Mouse (Mus musculus): ENCODE measurements around the gene Pank3. TPM values are rescaled to one million over a fixed set of nuclear protein-coding genes. Genes with fewer than 3 reads are reported as not detected.

Gene Pank3
- total RNA-seq, 1 experiment, result 27.0 TPM

DNA sequence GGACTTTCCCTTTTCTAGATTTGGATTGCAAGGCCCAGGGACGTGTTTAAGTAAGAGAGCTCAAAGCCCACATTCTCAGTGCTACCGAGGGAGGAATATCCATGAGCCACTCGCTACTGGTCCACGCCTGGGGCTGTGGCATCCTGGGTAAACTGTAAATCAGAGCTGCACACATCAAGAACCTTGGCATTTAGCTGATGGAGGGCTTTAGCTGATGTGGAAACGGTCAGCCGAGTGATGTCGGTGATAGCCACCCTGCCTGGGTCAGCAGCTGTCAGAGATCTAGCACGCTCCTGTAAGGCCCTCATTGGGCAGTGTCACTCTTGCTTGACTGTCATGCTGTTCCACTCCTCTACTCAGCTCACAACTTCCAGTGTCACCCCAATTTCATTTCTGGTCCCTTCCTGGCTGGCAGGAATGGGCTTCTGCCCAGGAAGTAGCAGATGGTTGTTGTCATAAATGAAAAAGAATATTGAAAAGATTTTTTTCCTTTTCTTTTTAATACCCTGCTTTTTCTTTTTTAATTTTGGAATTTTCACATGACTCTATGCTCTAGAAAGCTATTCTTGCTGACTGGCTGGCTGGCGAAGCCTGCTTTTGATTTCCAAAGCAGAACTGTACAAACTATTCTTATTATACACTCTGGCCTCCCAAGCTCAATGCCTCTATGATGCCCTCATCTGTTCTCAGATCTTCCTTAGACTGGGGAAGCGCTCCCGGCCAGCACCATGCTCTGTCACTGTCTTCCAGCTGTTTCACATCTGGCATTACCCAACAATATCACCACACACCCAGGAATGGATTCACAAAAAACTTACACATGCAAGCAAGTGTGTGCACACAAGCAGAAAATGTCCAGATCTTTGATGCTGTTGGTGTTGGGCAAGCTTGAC is 12.6 kb upstream of the Pank3 start:
- DNase-seq (ENCODE audit: low read depth, low spot score), result no peak
- Histone ChIP-seq H3K9ac (ENCODE audit: insufficient read depth, low read depth, low read length, poor library complexity, severe bottlenecking) (no peak overlapping the region), H3K9me3 (ENCODE audit: control insufficient read depth, insufficient read depth, low read depth, low read length) (no peaks in the 10 kb centered on the region), H3K4me3 (ENCODE audit: insufficient read depth in 1 of 2, low read depth in 1 of 2, low read length in 2 of 2, poor library complexity in 1 of 2, severe bottlenecking in 1 of 2) (no peak overlapping the region), H3K36me3 (ENCODE audit: control insufficient read depth, insufficient read depth, low read length, poor library complexity, severe bottlenecking) (no peaks in the 10 kb centered on the region), H3K4me1 (ENCODE audit: control insufficient read depth in 2 of 2, insufficient read depth in 2 of 2, low read length in 2 of 2, poor library complexity in 1 of 2) (peaks cover 0 to 4% of the 10 kb centered on the region in 2 experiments; a peak in 1 of 4 replicates), H3K27ac (ENCODE audit: insufficient read depth, low read depth, low read length, poor library complexity, severe bottlenecking) (no peak overlapping the region)
- in situ Hi-C loops (cut with MboI; ENCODE audit: low sequenced_read_pairs in 2 of 2, unreplicated experiment in 2 of 2), result no loop called here
- TF ChIP-seq CHD2 (IDR thresholded peaks at IDR 0.05; ENCODE audit: low read depth, low read length), result no peak

DNA sequence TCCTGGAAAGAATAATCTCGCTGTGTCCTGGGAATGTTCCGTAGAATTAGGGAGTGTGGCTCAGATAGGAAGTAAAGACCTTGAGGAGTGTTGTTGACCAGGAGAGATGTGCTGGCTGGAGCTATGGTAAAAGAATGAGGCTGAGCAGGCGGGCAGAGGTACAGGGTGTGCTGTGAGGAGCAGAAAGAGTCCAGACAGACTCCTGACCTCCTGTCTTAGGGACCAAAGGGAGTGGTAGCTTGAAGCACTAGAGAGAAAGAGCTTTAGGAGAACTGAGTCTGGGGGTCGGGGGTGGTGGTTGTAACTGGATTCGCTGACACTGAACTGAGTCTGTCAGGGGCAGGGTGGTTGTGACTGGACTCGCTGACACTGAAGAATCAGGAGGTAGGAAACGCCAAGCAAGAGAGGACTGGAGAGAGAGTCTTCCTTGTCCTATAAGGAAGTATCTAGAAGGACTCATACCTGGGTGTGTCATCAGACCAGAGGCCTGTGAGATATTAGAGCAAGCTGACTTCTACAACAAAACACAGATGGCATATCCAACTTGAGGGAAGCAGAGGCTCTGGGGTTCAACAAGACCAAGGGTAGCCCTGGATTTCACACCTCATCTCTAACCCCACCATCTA is 9.2 kb upstream of the Pank3 start:
- no peak for TF ChIP-seq ZNF384 (IDR thresholded peaks at IDR 0.05; ENCODE audit: low read depth, low read length)
- TF ChIP-seq HCFC1 (IDR thresholded peaks at IDR 0.05; ENCODE audit: borderline replicate concordance, insufficient read depth, low read length), result no peak
- no peak for TF ChIP-seq CHD2 (IDR thresholded peaks at IDR 0.05; ENCODE audit: low read depth, low read length)
- TF ChIP-seq ZC3H11A (IDR thresholded peaks at IDR 0.05; ENCODE audit: borderline replicate concordance, low read depth, low read length), result no peak
- no peak for TF ChIP-seq MAFK (IDR thresholded peaks at IDR 0.05; ENCODE audit: insufficient read depth, low read depth, low read length)
- Histone ChIP-seq H3K9me3 (ENCODE audit: control insufficient read depth, insufficient read depth, low read depth, low read length) (no peaks in the 10 kb centered on the region), H3K4me1 (ENCODE audit: control insufficient read depth in 2 of 2, insufficient read depth in 2 of 2, low read length in 2 of 2, poor library complexity in 1 of 2) (peaks cover 0 to 4% of the 10 kb centered on the region in 2 experiments; a peak in 1 of 4 replicates), H3K4me3 (ENCODE audit: insufficient read depth in 1 of 2, low read depth in 1 of 2, low read length in 2 of 2, poor library complexity in 1 of 2, severe bottlenecking in 1 of 2) (no peak overlapping the region), H3K9ac (ENCODE audit: insufficient read depth, low read depth, low read length, poor library complexity, severe bottlenecking) (no peak overlapping the region), H3K27ac (ENCODE audit: insufficient read depth, low read depth, low read length, poor library complexity, severe bottlenecking) (no peak overlapping the region), H3K36me3 (ENCODE audit: control insufficient read depth, insufficient read depth, low read length, poor library complexity, severe bottlenecking) (no peaks in the 10 kb centered on the region)
- in situ Hi-C loops (cut with MboI; ENCODE audit: low sequenced_read_pairs in 2 of 2, unreplicated experiment in 2 of 2), result no loop called here
- no peak for DNase-seq (ENCODE audit: low read depth, low spot score)

DNA sequence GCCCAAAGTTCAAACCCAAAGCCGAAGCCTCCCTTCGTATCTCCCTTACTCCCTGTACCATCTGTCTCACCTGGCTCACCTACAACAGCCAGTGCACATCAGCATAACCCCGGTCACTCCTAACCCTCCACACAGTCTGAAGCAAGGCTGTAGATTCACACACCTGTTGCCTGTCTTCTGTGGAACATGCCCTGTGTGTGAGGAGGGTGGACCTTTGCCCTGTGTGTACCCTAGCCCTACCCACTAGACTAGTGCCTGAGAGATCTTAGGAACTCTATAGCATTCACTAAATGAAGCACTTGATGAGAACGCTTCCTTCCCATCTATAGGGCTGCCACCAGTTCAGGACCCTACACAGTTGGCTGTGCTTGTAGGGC is 8.7 kb upstream of the Pank3 start:
- no peak for DNase-seq (ENCODE audit: low read depth, low spot score)
- Histone ChIP-seq H3K36me3 (ENCODE audit: control insufficient read depth, insufficient read depth, low read length, poor library complexity, severe bottlenecking) (no peaks in the 10 kb centered on the region), H3K4me1 (ENCODE audit: control insufficient read depth in 2 of 2, insufficient read depth in 2 of 2, low read length in 2 of 2, poor library complexity in 1 of 2) (peaks cover 0 to 4% of the 10 kb centered on the region in 2 experiments; a peak in 1 of 4 replicates), H3K9ac (ENCODE audit: insufficient read depth, low read depth, low read length, poor library complexity, severe bottlenecking) (no peak overlapping the region), H3K27ac (ENCODE audit: insufficient read depth, low read depth, low read length, poor library complexity, severe bottlenecking) (no peak overlapping the region), H3K4me3 (ENCODE audit: insufficient read depth in 1 of 2, low read depth in 1 of 2, low read length in 2 of 2, poor library complexity in 1 of 2, severe bottlenecking in 1 of 2) (no peak overlapping the region), H3K9me3 (ENCODE audit: control insufficient read depth, insufficient read depth, low read depth, low read length) (no peaks in the 10 kb centered on the region)
- in situ Hi-C loops (cut with MboI; ENCODE audit: low sequenced_read_pairs in 2 of 2, unreplicated experiment in 2 of 2), result no loop called here
- TF ChIP-seq CHD2 (IDR thresholded peaks at IDR 0.05; ENCODE audit: low read depth, low read length), result no peak
- TF ChIP-seq ZC3H11A (IDR thresholded peaks at IDR 0.05; ENCODE audit: borderline replicate concordance, low read depth, low read length), result no peak
- no peak for TF ChIP-seq MAFK (IDR thresholded peaks at IDR 0.05; ENCODE audit: insufficient read depth, low read depth, low read length)
- no peak for TF ChIP-seq HCFC1 (IDR thresholded peaks at IDR 0.05; ENCODE audit: borderline replicate concordance, insufficient read depth, low read length)
- TF ChIP-seq ZNF384 (IDR thresholded peaks at IDR 0.05; ENCODE audit: low read depth, low read length), result no peak

DNA sequence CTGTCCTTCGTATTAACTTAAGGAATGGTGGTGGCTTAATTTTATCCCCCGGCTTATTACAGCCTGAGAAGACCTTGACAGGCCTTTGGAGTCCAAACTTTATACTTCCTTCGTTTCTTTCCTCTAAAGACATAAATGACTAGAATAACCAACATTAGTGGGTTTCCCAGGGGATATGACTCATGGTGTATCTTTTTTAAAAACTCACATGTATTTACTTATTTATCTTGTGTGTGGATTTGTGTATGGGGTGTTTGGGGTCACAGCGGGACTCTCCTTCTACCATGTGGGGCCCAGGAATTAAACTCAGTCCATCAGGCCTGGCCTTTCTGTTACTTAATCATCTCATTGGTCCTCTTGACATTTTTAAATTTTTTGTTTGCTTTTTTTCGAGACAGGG is 2.4 kb upstream of the Pank3 start:
- no peak overlapping the region for H3K9ac ChIP-seq (ENCODE audit: insufficient read depth, low read depth, low read length, poor library complexity, severe bottlenecking)

More for the DNA sequence above, 2.4 kb upstream of the Pank3 start:
- H3K9me3 ChIP-seq (ENCODE audit: control insufficient read depth, insufficient read depth, low read depth, low read length), result no peaks in the 10 kb centered on the region
- no peak for TF ChIP-seq ZNF384 (IDR thresholded peaks at IDR 0.05; ENCODE audit: low read depth, low read length)
- no peak for TF ChIP-seq ZC3H11A (IDR thresholded peaks at IDR 0.05; ENCODE audit: borderline replicate concordance, low read depth, low read length)
- TF ChIP-seq HCFC1 (IDR thresholded peaks at IDR 0.05; ENCODE audit: borderline replicate concordance, insufficient read depth, low read length), result no peak
- no peak for TF ChIP-seq CHD2 (IDR thresholded peaks at IDR 0.05; ENCODE audit: low read depth, low read length)
- H3K4me1 ChIP-seq (ENCODE audit: control insufficient read depth in 2 of 2, insufficient read depth in 2 of 2, low read length in 2 of 2, poor library complexity in 1 of 2), result peaks cover 0 to 5% of the 10 kb centered on the region in 2 experiments; a peak in 3 of 4 replicates
- no peak overlapping the region for H3K4me3 ChIP-seq (ENCODE audit: insufficient read depth in 1 of 2, low read depth in 1 of 2, low read length in 2 of 2, poor library complexity in 1 of 2, severe bottlenecking in 1 of 2)
- no peak for DNase-seq (ENCODE audit: low read depth, low spot score)
- H3K36me3 ChIP-seq (ENCODE audit: control insufficient read depth, insufficient read depth, low read length, poor library complexity, severe bottlenecking), result no peaks in the 10 kb centered on the region
- in situ Hi-C loops (cut with MboI; ENCODE audit: low sequenced_read_pairs in 2 of 2, unreplicated experiment in 2 of 2), result no loop called here
- H3K27ac ChIP-seq (ENCODE audit: insufficient read depth, low read depth, low read length, poor library complexity, severe bottlenecking), result no peak overlapping the region

Data from ES-E14 (cell line).